Mouse (Mus musculus): ENCODE measurements around the gene Fermt1. TPM values are rescaled to one million over a fixed set of nuclear protein-coding genes. Genes with fewer than 3 reads are reported as not detected.

The Fermt1 gene
- total RNA-seq (2015), result not detected in 2 replicates
- total RNA-seq (2017), result not detected in 2 replicates

DNA sequence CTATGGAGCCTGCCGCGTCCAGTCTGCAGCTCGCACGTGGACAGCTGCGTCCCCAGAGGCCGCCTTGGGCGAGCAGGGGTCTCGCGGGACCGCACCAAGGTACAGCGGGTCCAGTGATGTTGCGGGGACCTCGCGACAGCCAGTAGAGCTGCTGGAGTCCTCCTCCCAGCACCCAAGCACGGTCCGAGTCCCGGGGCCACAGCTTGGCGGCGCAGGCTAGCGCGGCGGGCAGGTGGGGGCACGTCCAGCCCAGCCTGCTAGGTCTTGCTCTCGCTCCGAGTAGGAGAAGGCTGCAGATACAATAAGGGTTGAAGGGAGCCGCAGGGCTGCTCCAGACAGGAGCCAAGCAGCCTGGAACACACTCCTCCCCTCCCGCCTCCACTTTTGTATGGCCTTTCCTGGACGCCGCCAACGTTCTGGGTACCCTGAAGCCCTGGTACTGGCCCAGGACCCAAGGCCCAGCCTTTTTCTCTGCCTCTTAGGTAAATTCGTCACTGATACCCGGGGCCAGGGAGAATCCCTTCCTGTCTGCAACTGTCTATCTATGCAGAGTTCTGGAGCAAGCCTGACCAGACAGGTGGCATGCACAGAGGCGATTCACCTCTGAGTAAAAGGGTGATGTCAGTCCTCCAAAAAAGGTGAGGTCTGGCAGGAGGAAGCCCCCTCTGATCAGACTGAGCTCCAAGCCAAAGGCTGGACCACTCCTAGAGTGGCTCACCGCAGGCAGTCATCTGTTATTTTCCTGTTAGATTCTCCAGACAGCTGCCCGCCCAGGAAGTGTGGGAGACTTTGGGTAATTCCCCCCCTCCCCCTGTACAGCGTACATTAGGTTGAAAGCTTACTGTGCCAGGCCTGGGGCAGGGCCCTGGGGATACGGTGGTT lies at the start of gene Fermt1:
Gene Fermt1 (minus strand): TSS at position 581 of the 882 bp plus-strand sequence.
- peak; percentile 37 for ATAC-seq (replicated peaks; ENCODE audit: poor library complexity)

DNA sequence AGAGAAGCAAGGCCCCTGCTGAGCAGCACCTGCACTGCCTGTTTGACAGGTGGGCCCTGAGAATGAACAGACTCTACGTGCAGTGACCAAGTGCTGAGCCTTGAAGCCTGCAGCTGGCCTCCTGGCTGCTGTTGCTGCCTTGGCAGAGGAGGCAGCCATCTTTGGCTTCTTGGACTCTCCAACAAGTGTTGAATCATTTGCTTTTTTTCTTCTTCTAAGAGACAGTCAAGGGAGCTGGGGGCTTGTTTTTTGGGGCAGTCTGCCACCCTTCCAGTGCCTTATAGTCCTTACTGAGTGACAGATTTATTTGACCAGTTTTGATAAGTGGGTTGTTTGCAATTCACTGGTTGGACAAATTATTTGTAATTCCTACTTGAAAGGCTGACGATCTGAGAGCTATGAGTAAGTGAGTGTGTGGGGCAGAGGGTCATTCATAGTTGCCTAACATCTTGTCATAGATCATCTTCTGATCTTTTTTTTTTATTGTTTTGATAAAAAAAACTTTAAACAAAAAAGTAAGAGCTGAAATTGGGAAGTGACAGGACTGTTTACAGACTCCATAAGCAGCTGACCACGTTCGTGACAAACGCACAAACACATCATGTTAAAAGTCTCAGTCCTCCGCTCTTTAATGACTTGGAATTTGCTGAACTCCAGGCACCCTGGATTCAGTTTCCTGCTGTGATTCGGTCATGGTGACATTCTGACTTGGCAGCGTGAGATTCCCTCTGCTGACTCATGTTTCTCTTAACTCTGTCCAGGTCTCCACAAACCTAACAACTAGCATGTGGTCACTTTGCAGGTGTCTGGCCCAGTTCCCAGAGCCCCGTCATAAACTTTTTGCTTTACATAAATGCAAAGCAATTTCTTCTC lies 47.2 kb upstream of the Fermt1 start:
- no peak for ATAC-seq (replicated peaks; ENCODE audit: poor library complexity)

DNA sequence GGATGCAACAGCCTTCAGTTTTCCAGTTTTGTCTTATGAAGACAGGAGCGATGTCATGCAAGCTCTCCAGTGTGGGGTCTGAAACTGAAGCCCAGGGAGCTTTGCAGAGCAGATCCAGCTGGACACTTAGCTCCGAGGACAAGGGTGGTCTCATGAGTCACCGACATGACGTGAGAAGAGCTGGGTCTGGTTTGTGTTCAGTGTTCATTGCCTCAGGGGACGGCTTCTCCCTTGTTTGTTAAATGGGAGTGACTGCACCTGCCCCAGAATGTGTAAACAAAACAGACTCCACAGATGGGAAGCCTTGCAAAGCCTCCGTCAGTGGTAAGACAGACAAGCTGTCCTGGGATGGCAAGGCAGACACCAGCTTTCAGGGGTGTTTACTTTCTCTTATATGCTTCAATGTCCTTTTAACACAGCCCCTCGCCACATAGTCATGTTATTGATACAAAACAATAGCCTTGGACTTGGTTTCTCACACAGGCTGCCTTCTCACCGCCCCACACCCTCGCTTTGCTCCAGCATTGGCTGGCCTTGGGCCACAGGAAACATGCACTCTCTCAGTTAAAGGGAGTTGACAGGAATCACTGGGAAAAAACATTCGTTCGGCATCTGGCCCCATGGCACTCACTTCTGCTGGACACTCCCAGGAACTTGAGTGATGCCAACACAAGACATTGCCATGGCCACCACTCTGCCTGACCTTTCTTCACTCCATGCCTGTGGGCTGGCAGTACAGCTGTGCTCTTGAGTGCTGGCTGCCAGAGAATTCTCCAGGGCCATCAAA lies 44.3 kb upstream of the Fermt1 start:
- no peak for ATAC-seq (replicated peaks; ENCODE audit: poor library complexity)

DNA sequence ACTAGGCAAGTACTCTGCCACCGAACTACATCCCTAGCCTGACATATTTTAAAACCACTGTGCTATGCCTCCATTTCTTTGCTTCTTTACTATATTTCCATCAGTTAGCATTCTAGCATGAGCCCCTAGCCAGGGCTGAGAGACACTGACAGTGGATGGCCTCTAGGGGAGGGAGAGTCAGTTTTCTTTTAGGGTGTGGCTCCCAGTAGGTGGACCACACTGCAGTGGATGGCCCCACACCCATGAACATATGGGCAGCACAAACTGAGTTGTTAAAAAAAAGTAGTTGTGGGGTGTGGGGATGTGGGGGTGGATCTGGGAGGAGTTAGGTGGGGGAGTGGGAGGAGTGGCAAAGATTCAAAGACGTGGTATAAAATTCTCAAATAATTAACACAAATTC lies 27.6 kb upstream of the Fermt1 start:
- no peak for ATAC-seq (replicated peaks; ENCODE audit: poor library complexity)

DNA sequence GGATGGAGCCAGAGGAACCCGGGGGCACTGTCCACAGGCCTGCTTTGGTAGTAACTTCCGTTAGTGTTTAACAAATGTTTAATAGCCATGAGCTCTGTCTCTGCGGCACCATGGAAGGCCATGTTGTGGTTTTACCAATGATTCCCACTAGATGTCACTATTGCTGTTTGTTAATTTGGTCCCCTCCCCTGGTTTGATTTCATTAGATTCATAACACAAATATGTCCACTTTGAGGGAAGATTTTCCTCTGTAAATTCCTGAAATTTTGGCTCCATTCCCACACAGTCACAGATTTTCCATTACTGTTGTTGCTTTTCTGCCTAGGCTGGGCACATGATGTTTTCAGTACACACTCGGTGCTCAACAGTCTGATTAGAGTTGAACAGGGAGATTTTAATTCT lies 25.1 kb upstream of the Fermt1 start:
- peak; percentile 86 for ATAC-seq (replicated peaks; ENCODE audit: poor library complexity)

DNA sequence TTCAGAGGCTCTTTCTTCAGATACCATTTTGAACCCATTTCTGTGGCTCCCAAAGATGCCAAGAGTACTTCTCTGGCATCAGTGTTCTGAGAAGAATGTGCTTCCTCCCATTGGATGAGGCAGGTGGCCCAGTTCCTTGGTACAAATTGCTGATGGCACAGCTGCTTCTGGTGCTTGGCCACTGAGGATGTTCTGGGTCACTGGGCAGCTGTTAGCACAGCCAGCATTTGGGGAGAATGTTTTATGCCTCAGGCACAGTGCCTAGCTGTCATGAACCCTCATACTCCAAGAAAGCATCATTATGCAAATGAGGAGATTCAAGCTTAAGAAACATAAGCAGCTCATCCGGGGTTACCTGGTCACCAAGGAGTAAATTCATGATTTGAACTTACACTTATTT lies 12.1 kb upstream of the Fermt1 start:
- ATAC-seq (replicated peaks; ENCODE audit: poor library complexity), result no peak

DNA sequence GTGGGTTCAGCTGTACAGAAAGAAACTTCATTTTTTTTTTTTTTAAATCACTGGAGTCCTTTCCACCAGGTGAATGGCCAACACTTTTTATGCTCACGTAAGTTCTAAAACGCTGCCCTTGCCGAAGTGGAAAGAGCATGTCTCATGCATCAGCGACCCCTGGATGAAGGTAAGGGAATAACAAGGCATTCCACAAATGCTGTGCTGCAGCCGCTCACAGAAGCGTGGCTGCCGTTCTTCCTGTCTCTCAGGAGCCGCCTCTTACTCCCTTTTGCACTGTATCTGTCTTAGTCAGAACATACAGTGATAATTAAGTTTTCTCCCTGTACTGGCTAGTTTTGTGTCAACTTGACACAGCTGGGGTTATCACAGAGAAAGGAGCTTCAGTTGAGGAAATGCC lies 6.5 kb upstream of the Fermt1 start:
- peak; percentile 80 for ATAC-seq (replicated peaks; ENCODE audit: poor library complexity)

DNA sequence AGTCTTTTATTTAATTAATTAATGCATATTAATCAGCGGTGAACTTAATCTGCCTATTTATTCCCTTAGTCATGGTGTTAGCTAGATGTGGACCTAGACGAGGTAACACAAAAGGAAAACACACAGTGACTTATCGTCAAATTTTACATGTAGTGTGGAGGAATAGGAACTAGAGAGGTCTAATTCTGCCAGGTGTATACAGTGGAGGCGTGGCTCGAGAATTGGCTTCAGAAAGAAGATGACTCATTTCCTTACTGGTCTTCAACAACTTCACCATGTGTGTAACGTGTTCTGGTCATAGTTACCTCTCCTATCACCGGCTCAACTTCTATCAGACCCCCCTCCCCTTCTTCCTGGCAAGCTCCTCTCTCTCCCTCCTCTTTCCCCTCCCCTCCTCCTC lies 2.5 kb upstream of the Fermt1 start:
- no peak for ATAC-seq (replicated peaks; ENCODE audit: poor library complexity)

DNA sequence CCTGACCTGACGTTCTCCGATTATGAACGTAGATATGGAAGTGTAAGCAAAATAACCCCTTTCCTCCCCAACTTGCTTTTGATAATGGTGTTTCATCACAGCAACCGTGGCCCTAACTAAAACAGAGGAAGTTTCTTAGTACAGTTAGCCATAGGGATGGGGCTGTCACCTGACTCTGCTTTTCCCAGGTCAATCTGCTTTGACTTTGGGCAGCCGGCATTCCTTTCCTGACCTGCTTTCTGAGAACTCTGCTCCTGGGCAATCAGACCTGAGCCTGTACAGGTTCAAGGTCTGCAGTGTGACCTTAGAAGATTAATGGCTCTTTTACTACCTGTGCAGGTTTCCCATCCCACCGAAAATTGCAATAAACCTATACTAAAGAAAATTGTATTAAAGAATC lies 1.3 kb upstream of the Fermt1 start:
- no peak for ATAC-seq (replicated peaks; ENCODE audit: poor library complexity)

DNA sequence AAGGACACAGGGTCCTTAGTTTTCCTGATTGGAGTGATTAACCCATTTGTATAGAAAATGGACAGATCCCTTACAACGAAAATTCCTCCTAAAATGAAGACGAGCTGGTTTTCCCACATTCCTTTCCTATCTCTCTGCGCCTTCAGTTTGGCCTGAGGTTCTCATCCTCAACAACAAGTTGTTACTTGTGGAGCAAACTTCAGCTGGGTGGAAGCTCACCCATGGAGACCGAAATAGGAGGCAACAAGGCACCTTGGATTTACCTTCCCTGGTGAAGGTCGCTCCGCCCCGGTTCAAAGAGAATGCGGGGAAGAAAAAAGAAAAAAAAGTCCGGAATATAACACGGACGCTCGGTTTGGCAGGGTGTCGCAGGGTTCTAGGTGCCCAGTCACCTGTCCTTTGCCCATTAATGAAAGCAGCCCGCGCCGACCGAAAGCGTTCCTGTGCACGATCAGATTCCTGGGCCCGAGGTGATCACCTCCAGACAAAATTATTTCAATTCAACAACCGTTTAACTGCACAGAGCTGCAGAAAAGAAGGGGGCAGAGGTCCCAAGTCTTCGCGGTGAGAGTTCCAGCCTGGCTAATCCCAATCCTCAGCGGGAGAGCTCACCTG lies 888 bp downstream of the Fermt1 start:
- no peak for ATAC-seq (replicated peaks; ENCODE audit: poor library complexity)

DNA sequence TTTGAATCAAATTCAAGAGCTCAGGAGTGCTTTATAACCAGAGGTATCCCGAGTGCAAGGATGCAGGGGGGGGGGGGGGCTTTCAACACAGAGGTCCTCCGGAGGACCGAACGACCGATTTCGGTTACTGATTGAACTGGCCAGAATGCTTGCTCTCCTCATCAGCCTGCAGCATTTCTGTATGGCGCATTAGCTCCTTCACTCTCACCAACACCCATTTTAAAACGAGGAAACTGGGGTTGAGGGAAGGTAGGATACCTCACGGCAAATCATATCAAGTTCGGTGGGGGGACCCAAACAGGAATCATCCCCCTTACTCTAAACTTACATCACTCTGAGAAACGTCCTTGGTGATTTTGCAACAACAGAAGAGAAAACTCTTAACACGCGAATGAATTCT lies 1.7 kb downstream of the Fermt1 start:
- ATAC-seq (replicated peaks; ENCODE audit: poor library complexity), result no peak

DNA sequence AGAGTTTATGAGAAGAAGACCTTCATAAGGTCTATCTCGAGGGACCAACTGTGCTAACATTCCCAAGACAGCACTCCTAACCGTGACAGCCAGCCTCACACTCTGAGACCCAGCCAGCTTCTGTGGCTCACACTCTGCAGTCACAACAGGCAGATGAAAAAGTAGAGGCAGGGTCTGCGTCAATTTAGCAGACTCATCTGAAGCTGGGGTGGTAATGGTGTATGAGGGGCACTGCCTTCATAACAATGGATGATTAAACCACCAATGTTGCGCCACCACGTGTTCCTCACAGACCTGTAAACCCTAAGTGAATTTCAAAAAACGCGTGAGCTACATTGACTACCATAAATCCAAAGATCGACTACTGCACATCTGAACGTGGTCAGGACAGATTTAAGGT lies 2.1 kb downstream of the Fermt1 start:
- no peak for ATAC-seq (replicated peaks; ENCODE audit: poor library complexity)

DNA sequence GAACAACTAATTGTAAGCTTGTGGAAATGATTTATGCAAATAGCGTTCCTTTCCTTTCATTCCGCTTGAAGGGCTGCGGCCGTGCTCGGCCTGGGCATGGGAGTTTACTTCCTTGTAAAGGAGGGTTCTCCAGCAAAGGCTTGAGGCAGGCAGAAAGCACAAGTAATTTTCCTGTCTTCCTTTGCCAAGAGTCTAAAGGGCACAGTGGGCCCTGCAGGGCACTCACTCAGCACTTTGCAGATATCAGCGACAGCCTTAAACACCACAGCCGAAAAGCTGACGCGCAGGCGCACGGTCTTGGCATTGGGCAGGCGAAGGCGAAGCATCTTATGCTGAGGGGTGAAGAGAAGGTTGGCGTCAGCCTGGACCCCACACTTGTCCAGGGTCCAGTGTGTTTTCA lies 6.7 kb downstream of the Fermt1 start:
- ATAC-seq (replicated peaks; ENCODE audit: poor library complexity), result no peak

DNA sequence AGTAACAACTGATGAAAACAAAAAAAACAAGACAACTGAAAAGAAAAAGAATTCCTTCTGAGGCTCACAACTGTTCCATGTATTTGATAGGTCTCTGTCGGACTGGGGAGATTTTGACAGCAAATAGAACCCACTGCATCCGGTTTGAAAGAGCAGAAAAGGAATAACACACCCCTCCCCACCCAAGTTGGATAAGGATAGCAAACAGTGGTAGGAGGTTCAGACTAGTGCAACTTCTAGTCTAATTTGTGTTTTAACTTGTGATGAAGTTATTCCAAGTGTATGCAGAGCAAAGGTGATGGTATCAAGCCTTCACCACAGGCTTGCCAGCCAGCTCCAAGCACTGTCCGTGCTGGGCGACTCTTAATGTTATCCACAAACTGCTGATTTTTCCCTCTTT lies 9.5 kb downstream of the Fermt1 start:
- ATAC-seq (replicated peaks; ENCODE audit: poor library complexity), result no peak

DNA sequence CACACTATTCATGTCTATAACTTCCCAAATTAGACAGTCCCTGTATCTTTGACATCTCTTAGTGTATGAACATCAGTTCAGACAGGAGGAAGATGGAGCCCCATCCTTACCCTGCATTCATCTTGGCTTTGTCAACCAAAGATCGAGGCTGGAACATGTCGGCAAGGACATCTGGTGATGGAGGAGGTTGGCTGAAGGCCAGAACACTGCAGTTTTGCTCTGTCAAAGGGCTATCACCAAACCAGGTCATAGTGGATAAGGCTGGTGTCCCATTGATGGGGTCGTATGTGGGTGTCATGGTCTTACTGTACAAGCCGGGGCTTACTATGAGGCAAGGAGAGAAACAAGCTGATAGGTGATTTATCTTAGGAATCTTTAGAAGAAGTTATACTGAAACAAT lies 11.0 kb downstream of the Fermt1 start:
- no peak for ATAC-seq (replicated peaks; ENCODE audit: poor library complexity)

DNA sequence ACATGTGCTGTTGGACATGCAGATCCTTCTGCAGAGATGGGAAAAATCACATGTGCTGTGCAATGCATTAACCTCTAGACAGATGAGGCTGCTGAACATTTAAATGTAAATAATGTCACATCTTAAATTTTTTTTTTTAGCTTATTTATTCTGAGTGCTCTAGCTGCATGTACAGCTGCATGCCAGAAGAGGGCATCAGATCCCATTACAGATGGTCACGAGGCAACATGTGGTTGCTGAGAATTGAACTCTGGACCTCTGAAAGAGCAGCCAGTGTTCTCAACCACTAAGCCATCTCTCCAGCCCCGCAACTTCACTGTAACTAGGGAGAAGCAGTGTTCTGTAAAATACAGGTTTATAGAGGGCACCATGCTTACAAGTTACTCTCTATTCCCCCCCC lies 11.6 kb downstream of the Fermt1 start:
- no peak for ATAC-seq (replicated peaks; ENCODE audit: poor library complexity)

DNA sequence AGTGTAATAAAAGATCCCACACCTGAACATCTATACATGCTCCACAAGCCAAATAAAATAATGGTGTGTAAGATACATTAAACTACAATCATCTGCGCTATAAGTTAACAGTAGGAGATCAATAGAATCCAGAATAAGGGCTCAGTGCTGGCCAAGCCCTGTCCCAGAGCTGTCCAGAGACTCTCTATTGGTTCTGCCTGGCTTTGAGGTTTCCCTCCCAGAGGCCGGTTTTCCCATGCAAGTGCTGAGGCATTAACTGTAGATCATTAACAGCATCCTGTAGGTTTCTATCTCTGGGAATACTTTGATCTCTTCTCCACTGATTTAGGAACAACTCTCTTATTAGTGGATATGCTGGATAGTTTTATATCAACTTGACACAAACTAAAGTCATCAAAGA lies 16.7 kb downstream of the Fermt1 start:
- ATAC-seq (replicated peaks; ENCODE audit: poor library complexity), result no peak

DNA sequence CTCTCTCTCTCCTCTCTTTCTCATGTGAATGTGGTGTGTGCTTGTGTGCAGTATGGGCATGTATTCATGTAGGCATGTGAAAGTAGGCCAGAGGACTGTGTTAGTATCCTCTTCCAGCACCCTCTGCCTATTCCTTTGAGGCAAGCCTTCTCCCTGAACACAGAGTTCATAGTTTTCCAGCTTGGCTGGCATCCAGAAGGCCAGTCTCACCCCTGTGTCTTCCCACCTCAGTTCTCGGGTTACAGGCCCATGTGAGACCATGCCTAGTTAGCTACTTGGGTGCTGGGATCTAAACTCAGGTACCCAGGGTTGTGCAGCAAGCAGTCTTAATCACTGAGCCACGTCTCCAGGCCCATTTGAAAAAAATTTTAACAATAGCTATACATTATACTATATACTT lies 17.8 kb downstream of the Fermt1 start:
- ATAC-seq (replicated peaks; ENCODE audit: poor library complexity), result no peak

DNA sequence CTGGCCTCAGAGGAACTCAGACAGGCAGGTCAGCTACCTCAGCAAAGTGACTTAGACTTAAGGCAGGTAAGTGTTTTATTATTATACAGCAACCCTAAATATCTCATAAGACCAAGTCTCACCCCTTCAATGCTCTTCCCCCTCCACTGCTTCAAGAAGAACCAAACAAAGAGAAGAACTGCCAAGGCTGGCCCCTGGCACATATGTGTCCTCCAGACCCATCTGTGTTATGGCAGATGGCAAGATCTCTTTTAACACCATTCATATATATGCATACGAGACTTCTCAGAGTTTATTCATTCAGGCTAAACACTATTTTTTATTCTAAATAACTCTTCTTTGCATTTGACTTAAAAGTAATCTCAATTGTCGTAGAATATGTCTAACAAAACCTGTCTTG lies 18.4 kb downstream of the Fermt1 start:
- no peak for ATAC-seq (replicated peaks; ENCODE audit: poor library complexity)

DNA sequence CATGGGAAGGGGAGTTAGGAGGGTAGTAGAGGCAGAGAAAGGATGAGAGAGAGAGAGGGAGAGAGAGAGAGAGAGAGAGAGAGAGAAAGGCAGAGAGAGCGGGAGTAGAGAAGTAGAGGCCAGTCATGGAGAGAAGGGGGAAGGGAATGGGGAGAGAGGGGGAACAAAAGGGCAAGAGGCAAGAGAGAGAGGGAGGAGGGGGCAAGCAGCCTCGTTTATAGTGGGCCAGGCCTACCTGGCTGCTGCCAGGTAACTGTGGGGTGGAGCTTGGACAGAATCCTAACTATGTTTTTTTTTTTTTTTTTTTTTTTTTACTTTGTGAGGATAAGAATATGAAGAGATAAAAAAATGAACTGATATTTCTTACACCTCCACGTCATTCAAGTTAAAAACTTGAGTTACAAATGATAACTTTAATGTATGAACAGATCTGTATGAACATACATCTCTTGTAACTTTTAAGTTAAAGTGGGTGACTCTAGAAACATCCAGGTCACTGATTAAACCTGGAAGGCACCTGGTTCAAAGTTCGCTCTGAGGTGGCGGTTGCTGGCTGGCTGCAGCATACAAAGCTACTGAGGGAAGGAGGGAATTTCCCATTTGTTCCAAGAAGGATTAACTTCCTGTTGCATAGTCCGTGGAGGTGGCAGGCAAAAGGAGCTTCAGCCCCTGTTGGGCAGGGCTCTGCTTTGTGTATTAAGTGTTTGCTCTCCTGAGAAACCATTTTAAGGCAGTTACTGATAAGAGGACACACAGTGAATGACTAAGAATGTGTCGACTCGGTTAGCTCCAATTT lies 22.2 kb downstream of the Fermt1 start:
- no peak for ATAC-seq (replicated peaks; ENCODE audit: poor library complexity)
